Mouse (Mus musculus): ENCODE results near the gene Nmt2.

- TF ChIP-seq EP300 (IDR thresholded peaks at IDR 0.05) (no peak), CTCF (IDR thresholded peaks at IDR 0.05) (no peak)
These were observed 64.4 kb downstream of the Nmt2 start for GRCm38 (mm10) chr2:3348422-3348821.
